Mouse (Mus musculus) skeletal muscle tissue, adult 2 months (tissue): ENCODE data around the gene Gm11937.
"Not testable (repeated sequence)": the region's sequence is repeated elsewhere in the genome, so short reads cannot be mapped to it uniquely, and the experiment has no call there.

Experiments used
- DNase-seq: peaks from one replicate; pipeline ENCODE4 v3.0.0-alpha.2; 2012; ENCODE audit warnings: low read depth, low spot score

Gene Gm11937

DNA sequence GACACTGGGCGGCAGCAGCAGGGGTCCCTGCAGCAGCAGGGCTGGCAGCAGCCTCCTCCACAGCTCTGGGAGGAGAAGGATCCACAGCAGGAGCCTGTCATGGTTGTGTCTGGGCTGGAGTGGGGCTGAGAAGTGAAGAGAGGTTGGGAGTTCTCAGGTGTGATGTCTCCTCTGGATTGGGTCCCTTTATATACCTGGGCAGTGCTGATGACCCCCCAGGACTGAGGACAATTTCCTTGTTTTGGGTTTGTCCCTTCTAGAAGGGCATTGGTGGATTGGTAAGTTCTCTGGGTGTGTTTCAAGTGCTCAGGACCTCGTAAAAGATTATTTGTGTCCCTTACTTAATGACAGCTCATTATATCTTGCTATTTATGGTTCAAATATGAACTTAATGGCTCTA is at the start of gene Gm11937:
Gene Gm11937 (minus strand): TSS at position 101 of the 400 bp plus-strand sequence.
- not testable (repeated sequence) for DNase-seq

DNA sequence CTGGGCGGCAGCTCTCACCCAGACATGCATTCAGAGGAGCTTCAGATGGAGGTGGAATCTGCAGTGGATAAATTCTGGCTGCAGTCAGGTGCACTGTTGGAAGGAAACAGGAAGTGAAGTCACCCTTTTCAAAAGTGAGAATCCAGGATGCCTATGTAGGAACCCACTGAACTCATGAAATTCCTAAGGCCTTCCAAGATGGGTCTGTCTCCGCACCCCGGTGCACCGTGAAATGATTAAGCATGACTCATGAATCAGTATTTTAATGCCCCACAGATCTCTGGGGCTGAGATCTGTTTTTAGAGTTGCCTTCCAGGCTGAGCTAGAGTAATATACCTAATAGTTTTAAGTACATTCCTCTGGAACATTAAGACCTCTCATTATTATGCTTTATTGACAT is 49.3 kb upstream of the Gm11937 start:
- no peak for DNase-seq

DNA sequence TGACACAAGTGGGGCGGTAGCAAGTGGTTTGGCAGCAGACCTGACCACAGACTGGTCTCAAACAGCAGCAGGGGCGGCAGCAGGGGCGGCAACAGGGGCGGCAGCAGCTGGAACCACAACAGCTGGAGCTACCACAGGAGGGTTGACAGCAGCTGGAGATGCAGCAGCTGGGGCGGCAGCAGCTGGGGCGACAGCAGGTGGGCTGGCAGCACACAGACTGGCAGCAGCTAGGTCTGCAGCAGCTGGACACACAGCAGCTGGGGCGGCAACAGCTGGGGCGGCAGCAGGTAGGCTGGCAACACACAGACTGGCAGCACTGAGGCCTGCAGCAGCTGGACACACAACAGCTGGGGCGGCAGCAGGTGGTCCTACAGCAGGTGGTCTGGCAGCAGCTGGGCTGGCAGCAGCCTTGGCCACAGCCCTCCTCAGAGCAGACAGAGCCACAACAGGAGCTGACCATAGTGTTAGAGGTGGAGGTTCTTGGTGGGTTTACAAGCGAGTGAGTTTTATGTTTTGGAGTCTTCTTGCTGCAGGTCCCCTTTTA is 48.5 kb upstream of the Gm11937 start, which contains the start of gene Gm11563:
Gene Gm11563 (minus strand): TSS at position 494 of the 544 bp plus-strand sequence.
- DNase-seq, result not testable (repeated sequence)

GRCm38 (mm10) chr11:99657051-99657450 is 47.1 kb upstream of the Gm11937 start:
- no peak for DNase-seq

DNA sequence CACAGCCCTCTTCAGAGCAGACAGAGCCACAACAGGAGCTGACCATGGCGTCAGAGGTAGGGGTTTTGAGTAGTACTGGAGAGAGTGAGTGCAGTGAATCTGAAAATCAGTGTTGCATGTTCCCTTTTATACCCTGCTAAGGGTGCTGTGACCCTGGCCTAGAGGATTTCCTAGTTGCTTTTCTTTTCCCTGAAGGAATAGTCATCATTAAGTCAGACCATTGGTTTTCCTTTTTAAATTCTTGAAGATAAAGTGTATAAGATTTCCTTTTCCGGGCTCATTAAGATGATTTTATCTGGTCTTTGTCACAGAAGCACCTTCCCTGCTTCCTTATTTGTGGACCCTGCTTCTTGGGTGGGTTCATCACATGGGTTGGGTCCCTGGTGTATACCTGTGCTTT is 40.1 kb upstream of the Gm11937 start, which contains the start of gene Gm11555:
Gene Gm11555 (minus strand): TSS at position 101 of the 400 bp plus-strand sequence.
- DNase-seq, result no peak

DNA sequence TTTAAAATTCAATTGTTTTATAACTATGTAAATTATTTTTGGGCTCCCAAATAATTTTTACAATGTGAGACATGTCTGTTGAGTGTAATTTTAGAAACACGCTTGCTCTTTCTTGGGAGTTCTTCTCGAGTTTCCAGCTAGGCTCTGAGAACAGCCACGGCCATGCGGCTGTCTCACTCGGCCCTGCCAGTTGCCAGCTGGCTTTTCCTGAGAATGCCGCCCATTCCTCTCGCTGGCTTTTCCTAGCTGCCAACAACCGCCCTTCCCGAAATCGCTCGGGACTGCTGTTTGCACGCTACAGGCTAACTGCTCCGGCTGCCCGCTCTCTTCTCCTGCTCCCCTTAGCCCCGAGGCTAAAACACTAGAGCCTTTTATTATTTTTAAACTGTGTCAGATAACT is 36.5 kb upstream of the Gm11937 start:
- no peak for DNase-seq

- DNase-seq, result no peak
Measured at GRCm38 (mm10) chr11:99644351-99644750, 34.4 kb upstream of the Gm11937 start.

DNA sequence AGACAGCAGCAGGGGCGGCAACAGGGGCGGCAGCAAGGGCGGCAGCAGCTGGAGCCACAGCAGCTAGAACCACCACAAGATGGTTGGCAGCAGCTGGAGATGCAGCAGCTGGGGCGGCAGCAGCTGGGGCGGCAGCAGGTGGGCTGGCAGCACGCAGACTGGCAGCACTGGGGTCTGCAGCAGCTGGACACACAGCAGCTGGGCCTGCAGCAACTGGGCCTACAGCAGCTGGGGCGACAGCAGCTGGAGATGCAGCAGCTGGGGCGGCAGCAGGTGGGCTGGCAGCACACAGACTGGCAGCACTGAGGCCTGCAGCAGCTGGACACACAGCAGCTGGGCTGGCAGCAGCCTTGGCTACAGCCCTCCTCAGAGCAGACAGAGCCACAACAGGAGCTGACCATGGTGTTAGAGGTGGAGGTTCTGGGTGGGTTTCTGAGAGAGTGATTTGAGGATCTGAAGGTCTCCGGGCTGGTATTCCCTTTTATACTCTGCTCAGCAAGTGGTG is 33.7 kb upstream of the Gm11937 start, which contains the start of gene Krtap4-7:
Gene Krtap4-7 (minus strand): TSS at position 455 of the 505 bp plus-strand sequence.
- not testable (repeated sequence) for DNase-seq

GRCm38 (mm10) chr11:99640926-99641325 is 30.9 kb upstream of the Gm11937 start:
- DNase-seq, result no peak

GRCm38 (mm10) chr11:99637086-99637485 is 27.1 kb upstream of the Gm11937 start:
- DNase-seq, result no peak

DNA sequence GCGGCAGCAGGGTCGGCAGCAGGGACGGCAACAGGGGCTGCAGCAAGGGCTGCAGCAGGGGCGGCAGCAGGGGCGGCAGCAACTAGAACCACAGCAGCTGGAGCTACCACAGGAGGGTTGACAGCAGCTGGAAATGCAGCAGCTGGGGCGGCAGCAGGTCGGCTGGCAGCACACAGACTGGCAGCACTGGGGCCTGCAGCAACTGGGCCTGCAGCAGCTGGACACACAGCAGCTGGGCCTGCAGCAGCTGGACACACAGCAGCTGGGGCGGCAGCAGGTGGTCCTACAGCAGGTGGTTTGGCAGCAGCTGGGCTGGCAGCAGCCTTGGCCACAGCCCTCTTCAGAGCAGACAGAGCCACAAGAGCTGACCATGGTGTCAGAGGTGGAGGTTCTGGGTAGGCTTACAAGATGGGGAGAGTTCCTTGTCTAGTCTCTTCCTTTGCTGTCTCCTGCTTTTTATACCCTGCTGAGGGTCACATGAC is 24.7 kb upstream of the Gm11937 start, which contains the start of gene Krtap4-2:
Gene Krtap4-2 (minus strand): TSS at position 432 of the 482 bp plus-strand sequence.
- no peak for DNase-seq

DNA sequence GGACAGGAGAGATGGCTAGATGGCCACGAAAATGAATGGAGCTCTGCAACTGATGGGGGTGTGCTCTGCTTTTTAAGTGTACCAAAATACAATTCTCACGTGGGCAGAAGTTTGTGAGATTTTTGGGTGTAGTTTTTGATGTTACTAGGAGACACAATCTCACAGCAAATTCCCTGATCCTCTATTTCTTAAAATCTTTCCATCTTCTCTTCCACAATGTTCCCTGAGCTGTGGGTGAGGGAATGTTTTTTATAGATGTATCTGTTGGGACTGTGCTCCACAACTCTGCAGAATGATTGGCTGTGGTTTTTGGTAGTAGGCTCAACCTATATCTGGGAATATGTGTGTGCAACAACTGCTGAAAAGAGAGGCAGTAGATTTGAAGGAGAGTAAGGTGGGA is 23.3 kb upstream of the Gm11937 start:
- no peak for DNase-seq

DNA sequence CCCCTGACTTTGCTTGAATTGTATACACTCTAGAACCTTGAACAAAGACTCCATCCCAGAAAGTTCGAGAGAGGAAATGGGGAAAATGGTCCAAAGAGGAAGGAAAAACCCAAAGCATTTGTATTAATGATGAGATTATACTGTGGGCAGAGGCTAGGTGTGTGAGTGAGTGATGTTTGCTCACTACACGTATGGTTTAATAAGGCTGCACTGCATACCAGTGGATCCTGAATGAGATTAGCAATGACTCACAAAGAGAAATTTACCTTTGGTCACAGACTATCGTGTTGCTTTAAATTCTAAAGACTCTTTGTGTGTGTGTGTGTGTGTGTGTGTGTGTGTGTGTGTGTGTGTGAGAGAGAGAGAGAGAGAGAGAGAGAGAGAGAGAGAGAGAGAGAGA is 20.9 kb upstream of the Gm11937 start:
- DNase-seq, result no peak

- DNase-seq, result no peak
Measured at GRCm38 (mm10) chr11:99628138-99628537, 18.1 kb upstream of the Gm11937 start, which contains the start of gene Krtap4-1. Gene Krtap4-1 (minus strand): TSS chr11:99628238.

DNA sequence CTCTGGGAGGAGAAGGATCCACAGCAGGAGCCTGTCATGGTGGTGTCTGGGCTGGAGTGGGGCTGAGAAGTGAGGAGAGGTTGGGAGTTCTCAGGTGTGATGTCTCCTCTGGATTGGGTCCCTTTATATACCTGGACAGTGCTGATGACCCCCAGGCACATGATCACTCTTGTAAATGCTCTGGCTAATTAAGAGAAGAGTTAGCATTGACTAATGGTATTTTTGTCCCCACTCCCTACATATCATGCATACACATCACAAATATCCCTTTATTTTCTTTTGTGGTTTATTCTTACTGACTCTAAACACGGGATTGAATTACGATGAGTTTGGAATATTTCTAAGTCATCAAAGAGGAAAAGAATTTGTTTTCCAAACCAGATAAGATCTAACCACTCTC is 10.3 kb upstream of the Gm11937 start, which contains the start of gene Gm11562:
Gene Gm11562 (minus strand): TSS at position 101 of the 400 bp plus-strand sequence.
- DNase-seq, result no peak

DNA sequence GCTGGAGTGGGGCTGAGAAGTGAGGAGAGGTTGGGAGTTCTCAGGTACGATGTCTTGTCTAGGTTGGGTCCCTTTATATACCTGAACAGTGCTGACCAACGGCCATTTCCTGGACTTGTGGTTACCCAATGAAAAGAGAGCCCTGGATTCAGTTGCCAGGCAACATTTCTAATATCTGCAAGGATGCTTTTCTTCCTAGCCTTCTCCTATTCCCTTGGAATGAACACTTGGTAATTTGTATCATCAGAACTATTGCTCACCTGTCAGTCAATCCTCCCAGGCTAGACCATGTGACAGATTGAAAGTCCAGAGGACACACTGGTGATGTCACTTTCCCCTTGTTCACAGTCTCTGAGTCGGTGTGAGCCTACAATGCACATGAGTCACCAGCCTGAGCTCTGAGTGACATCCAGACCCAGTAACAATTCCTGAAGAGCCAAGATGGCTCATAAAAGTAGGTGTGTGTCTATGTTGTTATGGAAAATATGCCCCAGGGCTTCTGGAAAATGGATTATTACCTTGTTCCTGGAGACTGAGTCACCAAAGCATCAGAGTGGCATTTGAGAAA is 4.9 kb upstream of the Gm11937 start, which contains the start of gene Krtap2-4:
Gene Krtap2-4 (minus strand): TSS at position 51 of the 568 bp plus-strand sequence.
- no peak for DNase-seq

DNA sequence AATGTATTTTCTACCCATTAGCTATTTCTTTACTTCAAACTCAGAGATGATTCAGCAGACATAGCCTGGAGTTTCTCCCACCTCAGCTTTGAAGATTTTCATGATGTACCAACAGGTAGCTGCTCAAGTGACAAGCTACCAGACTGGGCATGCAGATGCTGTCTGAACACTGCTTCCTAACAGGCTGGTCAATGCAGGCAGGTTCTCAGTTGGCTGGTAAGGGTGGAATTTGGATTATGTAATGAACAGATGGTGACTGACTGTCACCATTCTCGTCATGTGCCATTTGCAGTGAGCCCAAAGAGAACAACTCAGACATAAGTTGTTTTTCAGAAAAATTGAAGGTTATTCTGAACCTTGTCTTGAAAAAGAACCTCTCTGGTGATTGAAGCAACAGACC is 863 bp downstream of the Gm11937 start:
- DNase-seq, result no peak

DNA sequence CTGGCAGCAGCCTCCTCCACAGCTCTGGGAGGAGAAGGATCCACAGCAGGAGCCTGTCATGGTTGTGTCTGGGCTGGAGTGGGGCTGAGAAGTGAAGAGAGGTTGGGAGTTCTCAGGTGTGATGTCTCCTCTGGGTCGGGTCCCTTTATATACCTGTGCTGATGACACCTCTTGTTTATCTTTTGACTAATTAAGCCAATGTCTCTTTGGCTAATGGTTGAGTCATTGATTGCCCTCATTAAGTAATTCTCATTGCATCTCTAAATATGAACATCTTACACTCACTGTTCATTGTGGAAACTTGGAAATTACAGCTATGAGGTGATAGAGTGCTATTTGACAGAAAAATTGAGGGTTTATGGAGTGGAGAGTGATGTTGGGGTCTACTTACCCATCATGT is 6.8 kb downstream of the Gm11937 start, which contains the start of gene Gm11938:
Gene Gm11938 (minus strand): TSS at position 101 of the 400 bp plus-strand sequence.
- DNase-seq, result not testable (repeated sequence)

GRCm38 (mm10) chr11:99597742-99598141 is 12.2 kb downstream of the Gm11937 start, which contains the start of gene Krtap9-3:
Gene Krtap9-3 (minus strand): TSS chr11:99598105.
- not testable (repeated sequence) for DNase-seq

DNA sequence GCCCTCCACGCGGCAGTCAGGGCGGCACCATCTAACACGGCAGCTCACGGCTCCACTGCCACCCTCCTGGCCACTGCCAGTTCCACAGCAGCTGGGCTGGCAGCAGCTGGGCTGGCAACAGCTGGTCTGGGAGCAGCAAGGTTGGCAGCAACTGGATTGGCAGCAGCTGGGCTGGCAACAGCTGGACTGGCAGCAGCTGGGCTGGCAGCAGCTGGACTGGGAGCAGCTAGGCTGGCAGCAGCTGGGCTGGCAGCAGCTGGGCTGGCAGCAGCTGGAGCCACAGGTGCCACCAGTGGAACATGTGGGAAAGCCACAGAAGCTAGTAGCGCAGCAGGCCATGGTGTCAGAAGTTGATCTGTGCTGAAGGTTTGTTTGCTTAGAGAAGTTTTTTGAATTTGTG is 19.0 kb downstream of the Gm11937 start, which contains the start of gene Krtap1-3:
Gene Krtap1-3 (minus strand): TSS at position 359 of the 400 bp plus-strand sequence.
- no peak for DNase-seq

DNA sequence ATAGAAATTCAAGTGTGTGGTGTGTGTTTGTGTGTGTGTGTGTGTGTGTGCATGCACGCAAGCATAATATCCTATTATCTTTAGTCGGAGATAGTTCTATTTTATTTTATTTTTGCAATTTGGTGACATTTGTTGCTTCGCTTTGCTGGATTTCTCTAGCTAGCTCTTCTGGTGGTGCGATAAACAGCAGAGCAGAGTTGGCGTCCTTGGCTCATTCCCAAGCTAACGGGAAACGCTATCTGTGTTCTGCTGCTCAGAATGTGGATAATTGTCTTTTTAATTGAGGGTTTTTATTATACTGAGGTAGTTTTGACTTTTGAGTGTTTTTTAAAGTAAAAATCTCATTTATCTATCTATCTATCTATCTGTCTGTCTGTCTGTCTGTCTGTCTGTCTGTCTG is 24.9 kb downstream of the Gm11937 start:
- no peak for DNase-seq

- DNase-seq, result no peak
Measured at GRCm38 (mm10) chr11:99583245-99583704, 26.7 kb downstream of the Gm11937 start, which contains the start of gene Krtap1-4. Gene Krtap1-4 (minus strand): TSS chr11:99583654.
